Mouse (Mus musculus) left cerebral cortex, postnatal 10 days (tissue): ENCODE data around the gene 6430550D23Rik. TPM values are rescaled to one million over a fixed set of nuclear protein-coding genes. Genes with fewer than 3 reads are reported as not detected.
"Not testable (repeated sequence)": the region's sequence is repeated elsewhere in the genome, so short reads cannot be mapped to it uniquely, and the experiment has no call there.

Experiments
- DNase-seq, 2 experiments: peaks; one replicate each; pipeline ENCODE4 v3.0.0; 2021 to 2022; ENCODE audit warnings: low spot score in 2 of 2, mixed read lengths in 1 of 2; ENCODE audit errors: extremely low spot score in 1 of 2
- intact Hi-C: fragments of 180-260 bp; cut with DNase I; formaldehyde crosslinking; loops from one replicate; pipeline ENCODE4 v1.15.1; 2025
- total RNA-seq, 2 experiments: library from RNA; stranded (reverse); gene quantifications; 2 replicates each; pipeline ENCODE4 v1.2.3; 2021

The 6430550D23Rik gene
- total RNA-seq, 2 experiments from 2014 or later = 0.34 to 1.0 TPM

DNA sequence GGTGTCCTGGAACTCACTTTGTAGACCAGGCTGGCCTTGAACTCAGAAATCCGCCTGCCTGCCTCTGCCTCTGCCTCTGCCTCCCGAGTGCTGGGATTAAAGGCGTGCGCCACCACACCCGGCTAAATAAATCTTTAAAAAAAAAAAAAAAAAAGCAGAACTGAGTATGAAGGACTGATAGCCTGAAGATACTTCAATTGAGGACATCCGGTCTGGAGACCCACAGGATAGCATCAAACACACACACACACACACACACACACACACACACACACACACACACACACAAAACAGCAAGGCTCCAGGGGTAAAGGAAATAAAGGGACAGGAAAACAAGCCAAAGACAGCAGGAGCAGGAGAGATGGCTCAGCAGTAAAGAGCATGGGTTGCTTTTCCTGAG lies 82.6 kb downstream of the 6430550D23Rik start:
- intact Hi-C loops, DNase-seq: not testable (repeated sequence)

Other genes starting within 250 kb of the 6430550D23Rik start
- 10 to 100 TPM; 63.7 to 75.3 TPM for gene Mmp24, start 232.6 kb downstream of the 6430550D23Rik start, total RNA-seq
- 10 to 100 TPM; 36.8 to 39.4 TPM for gene BC029722, start 188.6 kb downstream of the 6430550D23Rik start, total RNA-seq
- gene Eif6, start 181.1 kb downstream of the 6430550D23Rik start, total RNA-seq = 10 to 100 TPM; 76.0 to 87.8 TPM
- not detected for gene Fam83c, start 173.1 kb downstream of the 6430550D23Rik start, total RNA-seq
- gene Uqcc1, start 77.7 kb downstream of the 6430550D23Rik start, total RNA-seq = 10 to 100 TPM; 51.8 to 52.9 TPM
- gene Gm15557, start 67.2 kb downstream of the 6430550D23Rik start, total RNA-seq = not detected
- gene Gdf5, start 62.6 kb downstream of the 6430550D23Rik start, total RNA-seq = 1 to 10 TPM in 1 of 2 experiments, under 1 TPM in 1; 0.77 to 1.0 TPM
- gene Cep250, start 51.5 kb downstream of the 6430550D23Rik start, total RNA-seq = 10 to 100 TPM; 16.2 to 17.5 TPM
- gene Ergic3, start 68 bp upstream of the 6430550D23Rik start, total RNA-seq = 100 to 1,000 TPM; 217 to 229 TPM
- under 1 TPM in 1 of 2 experiments, not detected in 1; 0.14 TPM for gene Fer1l4, start 45.0 kb upstream of the 6430550D23Rik start, total RNA-seq
- gene Spag4, start 57.2 kb upstream of the 6430550D23Rik start, total RNA-seq = 1 to 10 TPM; 6.9 TPM
- gene Cpne1, start 104.0 kb upstream of the 6430550D23Rik start, total RNA-seq = 10 to 100 TPM; 21.0 to 24.1 TPM
- gene Rbm12, start 104.0 kb upstream of the 6430550D23Rik start, total RNA-seq = 10 to 100 TPM; 32.3 to 33.6 TPM
- gene Gm28036, start 119.1 kb upstream of the 6430550D23Rik start, total RNA-seq = 10 to 100 TPM; 23.4 to 28.0 TPM
- gene Romo1, start 136.1 kb upstream of the 6430550D23Rik start, total RNA-seq = 100 to 1,000 TPM; 216 to 223 TPM
- gene Nfs1, start 136.2 kb upstream of the 6430550D23Rik start, total RNA-seq = 10 to 100 TPM; 30.7 to 31.5 TPM
- 100 to 1,000 TPM; 273 to 301 TPM for gene Rbm39, start 172.3 kb upstream of the 6430550D23Rik start, total RNA-seq
- 10 to 100 TPM; 66.0 to 66.6 TPM for gene Phf20, start 188.5 kb upstream of the 6430550D23Rik start, total RNA-seq